Mouse (Mus musculus) ES-Bruce4 (cell line): ENCODE data around the gene Nup133. TPM values are rescaled to one million over a fixed set of nuclear protein-coding genes. Genes with fewer than 3 reads are reported as not detected.
"Not testable (repeated sequence)": the region's sequence is repeated elsewhere in the genome, so short reads cannot be mapped to it uniquely, and the experiment has no call there.

ENCODE experiments used
- H3K27ac ChIP-seq: 2 replicates; pipeline ENCODE4 v1.5.1; 2012; ENCODE audit warnings: low read length, inconsistent platforms; ENCODE audit not compliant: insufficient read depth
- H3K27me3 ChIP-seq: 2 replicates; pipeline ENCODE4 v1.6.1; 2012; ENCODE audit warnings: mild to moderate bottlenecking, low read length, inconsistent platforms; ENCODE audit not compliant: control insufficient read depth, poor library complexity, insufficient read depth, severe bottlenecking
- H3K36me3 ChIP-seq: 2 replicates; pipeline ENCODE4 v1.6.1; 2012; ENCODE audit warnings: inconsistent platforms, mild to moderate bottlenecking, low read length, moderate library complexity; ENCODE audit not compliant: control insufficient read depth, poor library complexity, insufficient read depth, severe bottlenecking
- H3K4me1 ChIP-seq: one replicate; pipeline ENCODE4 v1.8.1; 2011; ENCODE audit warnings: low read length; ENCODE audit not compliant: control insufficient read depth, insufficient read depth
- H3K4me3 ChIP-seq: 2 replicates; pipeline ENCODE4 v1.5.1; 2011; ENCODE audit warnings: low read depth, mild to moderate bottlenecking, low read length
- H3K9ac ChIP-seq: 2 replicates; pipeline ENCODE4 v1.6.1; 2012; ENCODE audit warnings: low read depth, mild to moderate bottlenecking, inconsistent platforms; ENCODE audit not compliant: poor library complexity, severe bottlenecking
- H3K9me3 ChIP-seq: replicated peaks from 2 replicates; pipeline ENCODE4 v1.6.1; 2012; ENCODE audit warnings: mild to moderate bottlenecking, low read length, inconsistent platforms; ENCODE audit not compliant: control insufficient read depth, poor library complexity, insufficient read depth, severe bottlenecking
- CTCF ChIP-seq: IDR thresholded peaks from one replicate; pipeline ENCODE4 v1.8.1; 2011; ENCODE audit warnings: low read depth, low read length
- EP300 ChIP-seq: IDR thresholded peaks from 2 replicates; pipeline ENCODE4 v1.6.1; 2011; ENCODE audit warnings: low read depth, low read length; ENCODE audit not compliant: insufficient read depth
- POLR2A ChIP-seq: IDR thresholded peaks from one replicate; pipeline ENCODE4 v1.8.1; 2011; ENCODE audit warnings: low read length; ENCODE audit not compliant: insufficient read depth
- polyA plus RNA-seq: library from polyadenylated mRNA; stranded (reverse); fragments of >200 nt; gene quantifications from 2 replicates; pipeline ENCODE4 v1.2.4, GENCODE M21; 2011; ENCODE audit warnings: low read depth; ENCODE audit not compliant: missing spikeins, insufficient read depth, insufficient read length

Gene Nup133
- polyA plus RNA-seq, 1 experiment: 56.1 TPM

DNA sequence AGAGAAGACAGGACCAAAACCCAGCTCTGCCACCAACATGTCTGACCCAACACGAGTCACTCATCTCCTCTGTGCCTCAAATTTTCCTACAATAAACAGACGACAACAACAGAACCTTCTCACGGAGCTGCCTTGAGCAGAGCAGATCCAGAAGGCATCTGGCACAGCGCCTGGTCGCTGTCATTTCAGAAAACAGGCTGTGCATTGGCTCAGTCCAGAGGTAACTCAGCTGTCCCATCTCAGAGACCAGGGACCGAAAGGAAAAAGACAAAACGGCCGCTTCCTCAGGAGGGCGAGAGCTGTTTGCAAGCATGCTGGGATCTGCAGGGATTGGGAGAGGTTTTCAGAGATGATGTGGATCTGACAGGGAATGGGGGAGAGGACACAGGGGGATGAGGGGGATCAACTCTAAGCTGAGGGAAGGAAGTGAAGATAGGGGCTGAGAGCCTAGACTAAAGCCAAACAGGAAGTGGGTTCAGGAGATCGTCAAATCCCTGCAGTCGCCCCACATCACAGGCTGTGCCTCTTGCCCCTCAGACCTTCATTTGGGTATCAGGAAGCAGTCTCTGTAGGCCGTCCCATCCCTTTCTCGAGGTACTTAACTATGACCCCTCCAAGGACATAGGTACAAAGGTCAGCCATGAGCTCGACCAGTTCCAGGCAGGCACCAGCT is 29.2 kb upstream of the Nup133 start:
- Histone ChIP-seq H3K27ac (no peak overlapping the region), H3K4me3 (no peak overlapping the region), H3K9me3 (no peaks in the 10 kb centered on the region), H3K27me3 (no peaks in the 10 kb centered on the region), H3K9ac (no peak overlapping the region), H3K4me1 (no peaks in the 10 kb centered on the region), H3K36me3 (no peaks in the 10 kb centered on the region)
- TF ChIP-seq EP300: no peak
- no peak for TF ChIP-seq POLR2A
- no peak for TF ChIP-seq CTCF

DNA sequence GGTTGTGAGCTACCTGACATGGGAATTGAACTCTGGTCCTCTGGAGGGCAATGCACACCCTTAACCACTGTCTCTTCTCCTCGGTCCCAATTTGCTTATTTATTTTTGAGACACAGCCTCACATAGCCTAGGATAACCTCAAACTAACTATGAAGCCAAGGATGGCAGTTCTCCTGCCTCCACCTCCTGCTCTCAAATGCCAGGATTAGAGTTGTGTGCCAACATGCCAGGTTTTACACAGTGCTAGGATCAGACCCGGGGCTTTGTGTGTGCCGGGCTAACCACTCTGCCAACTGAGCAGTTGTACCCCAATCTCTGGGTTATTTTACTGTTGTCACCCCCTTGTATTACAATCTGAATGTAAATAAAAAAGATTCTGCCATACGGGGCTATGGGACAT is 28.4 kb upstream of the Nup133 start:
- no peaks in the 10 kb centered on the region for H3K4me1 ChIP-seq
- TF ChIP-seq EP300 (no peak), CTCF (no peak), POLR2A (no peak)
- no peak overlapping the region for H3K9ac ChIP-seq
- H3K27ac ChIP-seq: no peak overlapping the region
- H3K27me3 ChIP-seq: no peaks in the 10 kb centered on the region
- no peak overlapping the region for H3K4me3 ChIP-seq
- no peaks in the 10 kb centered on the region for H3K36me3 ChIP-seq
- no peaks in the 10 kb centered on the region for H3K9me3 ChIP-seq

DNA sequence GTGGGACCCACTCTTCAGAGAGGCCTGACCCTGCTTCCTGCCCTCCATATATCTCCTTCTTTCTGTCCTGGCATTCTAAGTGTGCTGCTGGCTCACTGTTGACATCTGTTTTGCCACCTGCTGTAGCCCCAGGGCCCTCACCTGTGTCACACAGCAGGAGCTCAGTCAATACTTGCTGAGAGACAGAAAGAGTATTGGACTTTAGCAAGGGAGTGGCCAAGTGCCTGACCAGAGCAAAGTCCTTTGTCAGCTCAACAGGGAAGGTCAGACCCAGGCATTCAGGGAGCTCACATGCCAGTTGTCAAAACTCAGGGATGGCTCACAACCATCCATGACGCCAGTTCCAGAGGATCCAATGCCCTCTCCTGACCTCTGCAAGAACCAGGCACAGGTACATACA is 24.4 kb upstream of the Nup133 start:
- H3K4me3 ChIP-seq: no peak overlapping the region
- TF ChIP-seq CTCF (no peak), EP300 (peak; percentile 54; the same call in 1 of the 2 replicates), POLR2A (no peak)
- H3K36me3 ChIP-seq: no peaks in the 10 kb centered on the region
- H3K4me1 ChIP-seq: no peaks in the 10 kb centered on the region
- H3K9ac ChIP-seq: no peak overlapping the region
- no peaks in the 10 kb centered on the region for H3K9me3 ChIP-seq
- no peak overlapping the region for H3K27ac ChIP-seq
- no peaks in the 10 kb centered on the region for H3K27me3 ChIP-seq

DNA sequence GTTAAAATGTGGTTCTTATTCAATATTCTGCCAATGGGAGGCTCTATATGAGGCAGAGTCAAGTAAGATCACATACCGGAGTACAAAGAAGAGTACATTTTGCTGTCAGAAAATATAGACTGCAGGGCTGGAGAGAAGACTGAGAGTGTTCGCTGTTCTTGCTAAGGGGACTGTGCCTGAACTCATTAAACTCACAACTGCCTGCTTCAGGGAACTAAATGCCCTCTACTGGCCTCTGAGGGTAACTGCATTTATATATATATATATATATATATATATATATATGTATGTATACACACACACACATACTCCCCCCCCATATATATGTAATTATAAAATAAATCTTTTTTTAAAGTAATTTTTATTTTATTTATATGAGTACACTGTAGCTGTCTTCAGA is 17.8 kb upstream of the Nup133 start:
- TF ChIP-seq POLR2A (no peak), EP300 (no peak), CTCF (no peak)
- H3K4me3 ChIP-seq: no peak overlapping the region

DNA sequence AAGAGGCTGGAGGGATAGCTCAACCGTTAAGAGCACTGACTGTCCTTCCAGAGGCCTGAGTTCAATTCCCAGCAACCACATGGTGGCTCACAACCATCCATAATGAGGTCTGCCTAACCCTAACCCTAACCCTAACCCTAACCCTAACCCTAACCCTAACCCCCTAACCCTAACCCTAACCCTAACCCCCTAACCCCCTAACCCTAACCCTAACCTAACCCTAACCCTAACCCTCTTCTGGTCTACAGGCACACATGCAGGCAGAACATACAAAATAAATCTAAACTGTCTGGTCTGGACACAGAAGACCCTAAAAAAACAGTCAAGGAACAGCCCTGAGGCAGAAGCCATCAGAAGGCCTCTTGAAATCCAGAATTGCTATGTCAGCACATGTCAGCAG is 12.3 kb upstream of the Nup133 start:
- Histone ChIP-seq H3K27ac (no peak overlapping the region), H3K9ac (no peak overlapping the region), H3K27me3 (no peaks in the 10 kb centered on the region), H3K36me3 (peaks cover 3% of the 10 kb centered on the region; the same call in 1 of the 2 replicates), H3K4me1 (no peaks in the 10 kb centered on the region), H3K9me3 (no peaks in the 10 kb centered on the region), H3K4me3 (no peak overlapping the region)
- TF ChIP-seq EP300: no peak

More for the DNA sequence above, 17.8 kb upstream of the Nup133 start:
- H3K9me3 ChIP-seq: no peaks in the 10 kb centered on the region
- no peaks in the 10 kb centered on the region for H3K4me1 ChIP-seq
- H3K27ac ChIP-seq: no peak overlapping the region
- peaks cover 3% of the 10 kb centered on the region; the same call in 1 of the 2 replicates for H3K36me3 ChIP-seq
- no peaks in the 10 kb centered on the region for H3K27me3 ChIP-seq
- H3K9ac ChIP-seq: no peak overlapping the region

DNA sequence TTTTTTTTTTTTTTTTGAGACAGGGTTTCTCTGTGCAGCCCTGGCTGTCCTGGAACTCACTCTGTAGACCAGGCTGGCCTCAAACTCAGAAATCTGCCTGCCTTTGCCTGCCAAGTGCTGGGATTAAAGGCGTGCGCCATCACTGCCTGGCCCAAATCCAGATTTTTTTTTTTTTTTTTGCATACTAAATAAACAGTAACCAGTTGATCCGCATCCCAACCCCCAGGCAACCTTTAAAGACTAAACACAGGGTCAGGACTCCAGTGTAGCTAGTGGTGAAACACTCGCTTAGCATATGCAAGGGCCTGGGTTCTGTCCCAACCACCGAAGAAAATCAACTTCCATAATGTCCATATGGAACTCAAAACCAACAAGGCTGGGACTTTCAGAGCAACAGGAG is 11.5 kb upstream of the Nup133 start:
- H3K36me3 ChIP-seq, H3K27ac ChIP-seq, H3K4me1 ChIP-seq, H3K4me3 ChIP-seq, H3K9me3 ChIP-seq, H3K9ac ChIP-seq, H3K27me3 ChIP-seq: not testable (repeated sequence)
